Mouse (Mus musculus) small intestine, adult 2 months (tissue): ENCODE measurements around the gene Gtf2i. TPM values are rescaled to one million over a fixed set of nuclear protein-coding genes. Genes with fewer than 3 reads are reported as not detected.

Source experiments
- H3K27ac ChIP-seq: fragments of 200-500 bp; 2 replicates; pipeline ENCODE4 v1.5.1; 2012; ENCODE audit warnings: low read depth, low read length, control low read depth, inconsistent platforms; ENCODE audit not compliant: insufficient read depth
- H3K27me3 ChIP-seq: fragments of 200-500 bp; 2 replicates; pipeline ENCODE4 v1.6.1; 2012; ENCODE audit warnings: mild to moderate bottlenecking, moderate library complexity, low read length, inconsistent platforms; ENCODE audit not compliant: control insufficient read depth, insufficient read depth
- H3K36me3 ChIP-seq: fragments of 200-500 bp; 2 replicates; pipeline ENCODE4 v1.6.1; 2012; ENCODE audit warnings: mild to moderate bottlenecking, low read length, control low read depth, inconsistent platforms; ENCODE audit not compliant: control insufficient read depth, insufficient read depth
- H3K4me1 ChIP-seq: fragments of 200-500 bp; 2 replicates; pipeline ENCODE4 v1.6.1; 2012; ENCODE audit warnings: low read length, inconsistent platforms, mixed read lengths; ENCODE audit not compliant: control insufficient read depth, insufficient read depth, insufficient read length
- H3K4me3 ChIP-seq: fragments of 200-500 bp; 2 replicates; pipeline ENCODE4 v1.5.1; 2012; ENCODE audit warnings: low read depth, mild to moderate bottlenecking, control low read depth, inconsistent platforms, low read length, moderate library complexity
- CTCF ChIP-seq: fragments of 200-500 bp; IDR thresholded peaks from 2 replicates; pipeline ENCODE4 v1.5.1; 2012; ENCODE audit warnings: low read depth, mild to moderate bottlenecking, control low read depth, inconsistent platforms, low read length, moderate library complexity, mixed read lengths; ENCODE audit not compliant: insufficient replicate concordance, insufficient read length; ENCODE audit errors: extremely low read depth
- POLR2A ChIP-seq: fragments of 200-500 bp; IDR thresholded peaks from 2 replicates; pipeline ENCODE4 v1.6.1; 2012; ENCODE audit warnings: low read depth, mild to moderate bottlenecking, control low read depth, inconsistent platforms, low read length, moderate library complexity
- WGBS: fragments of 180-500 bp; shearing (Covaris S2); methylation state at CpG from one replicate; pipeline ENCODE4 v1.1.7; 2018; 5-methylcytosine and 5-hydroxymethylcytosine counted together
- polyA plus RNA-seq: library from polyadenylated mRNA; depleted of rRNA; stranded (reverse); fragments of >200 nt; gene quantifications from 2 replicates; pipeline ENCODE4 v1.2.3, GENCODE M21; 2012

Gtf2i gene
- polyA plus RNA-seq, 1 experiment = 34.0 TPM

- no peak overlapping the region for H3K27ac ChIP-seq
- no peak overlapping the region for H3K4me3 ChIP-seq
- H3K36me3 ChIP-seq = peaks cover 50% of the 10 kb centered on the region
- H3K27me3 ChIP-seq = no peaks in the 10 kb centered on the region
- H3K4me1 ChIP-seq = no peaks in the 10 kb centered on the region
- TF ChIP-seq CTCF (no peak), POLR2A (no peak)
- 92% methylated on average over 6 of the region's 6 CpGs for WGBS
Measured at GRCm38 (mm10) chr5:134291096-134291495, 23.5 kb downstream of the Gtf2i start.

- H3K36me3 ChIP-seq = peaks cover 53% of the 10 kb centered on the region
- H3K27me3 ChIP-seq = no peaks in the 10 kb centered on the region
- TF ChIP-seq POLR2A (no peak), CTCF (no peak)
- no peak overlapping the region for H3K27ac ChIP-seq
- WGBS = 91% methylated on average over 12 of the region's 12 CpGs
- no peak overlapping the region for H3K4me3 ChIP-seq
- no peaks in the 10 kb centered on the region for H3K4me1 ChIP-seq
Measured at GRCm38 (mm10) chr5:134289935-134290560, 24.5 kb downstream of the Gtf2i start.

GRCm38 (mm10) chr5:134288071-134288470, 26.5 kb downstream of the Gtf2i start:
- Histone ChIP-seq H3K4me3 (no peak overlapping the region), H3K36me3 (peaks cover 55% of the 10 kb centered on the region), H3K4me1 (no peaks in the 10 kb centered on the region), H3K27ac (no peak overlapping the region), H3K27me3 (no peaks in the 10 kb centered on the region)
- TF ChIP-seq POLR2A = no peak
- no peak for TF ChIP-seq CTCF
- 86% methylated on average over 3 of the region's 3 CpGs for WGBS

- TF ChIP-seq CTCF (no peak), POLR2A (no peak)
- 93% methylated on average over 12 of the region's 12 CpGs for WGBS
- Histone ChIP-seq H3K36me3 (peaks cover 50% of the 10 kb centered on the region), H3K27me3 (no peaks in the 10 kb centered on the region), H3K27ac (no peak overlapping the region), H3K4me1 (no peaks in the 10 kb centered on the region), H3K4me3 (no peak overlapping the region)
Measured at GRCm38 (mm10) chr5:134284921-134285320, 29.6 kb downstream of the Gtf2i start.

- no peak overlapping the region for H3K4me3 ChIP-seq
- H3K4me1 ChIP-seq = no peaks in the 10 kb centered on the region
- no peaks in the 10 kb centered on the region for H3K27me3 ChIP-seq
- H3K27ac ChIP-seq = peak overlapping the region; percentile 16; the same call in 1 of the 2 replicates
- 87% methylated on average over 9 of the region's 9 CpGs for WGBS
- TF ChIP-seq CTCF (no peak), POLR2A (no peak)
- peaks cover 54% of the 10 kb centered on the region for H3K36me3 ChIP-seq
Measured at GRCm38 (mm10) chr5:134282603-134283002, 32.0 kb downstream of the Gtf2i start.

- H3K27ac ChIP-seq = peak overlapping the region; percentile 41
- no peaks in the 10 kb centered on the region for H3K27me3 ChIP-seq
- 67% methylated on average over 3 of the region's 3 CpGs for WGBS
- peaks cover 52% of the 10 kb centered on the region for H3K36me3 ChIP-seq
- H3K4me3 ChIP-seq = no peak overlapping the region
- no peaks in the 10 kb centered on the region for H3K4me1 ChIP-seq
- no peak for TF ChIP-seq CTCF
- no peak for TF ChIP-seq POLR2A
Measured at GRCm38 (mm10) chr5:134282076-134282475, 32.5 kb downstream of the Gtf2i start.

GRCm38 (mm10) chr5:134279371-134279770, 35.2 kb downstream of the Gtf2i start:
- H3K4me3 ChIP-seq = no peak overlapping the region
- 77% methylated on average over 7 of the region's 7 CpGs for WGBS
- H3K27me3 ChIP-seq = no peaks in the 10 kb centered on the region
- TF ChIP-seq CTCF = no peak
- no peak for TF ChIP-seq POLR2A
- no peaks in the 10 kb centered on the region; the same call in 1 of the 2 replicates for H3K4me1 ChIP-seq
- peaks cover 40% of the 10 kb centered on the region for H3K36me3 ChIP-seq
- H3K27ac ChIP-seq = no peak overlapping the region

- Histone ChIP-seq H3K4me3 (no peak overlapping the region), H3K36me3 (peaks cover 51% of the 10 kb centered on the region), H3K27ac (no peak overlapping the region), H3K27me3 (no peaks in the 10 kb centered on the region), H3K4me1 (no peaks in the 10 kb centered on the region; the same call in 1 of the 2 replicates)
- TF ChIP-seq POLR2A (no peak), CTCF (no peak)
- WGBS = 78% methylated on average over 4 of the region's 4 CpGs
Measured at GRCm38 (mm10) chr5:134277109-134277508, 37.5 kb downstream of the Gtf2i start.
